Mouse (Mus musculus) limb, embryonic 12.5 days (tissue): ENCODE measurements around the gene Map4k2. TPM values are rescaled to one million over a fixed set of nuclear protein-coding genes. Genes with fewer than 3 reads are reported as not detected.

Experiments
- ATAC-seq: fragments of 200-750 bp; cut with Nextera tagmentation; 2 replicates; pipeline ENCODE4 v1.8.0; 2017; ENCODE audit warnings: low read depth, moderate TSS enrichment; ENCODE audit not compliant: insufficient number of reproducible peaks, insufficient read depth, low FRiP score, low TSS enrichment
- H3K27ac ChIP-seq: fragments of 300-500 bp; sonication (generic); 2 replicates; pipeline ENCODE4 v1.5.1; 2016; ENCODE audit warnings: mild to moderate bottlenecking, moderate library complexity
- H3K27me3 ChIP-seq: fragments of 300-500 bp; sonication (generic); 2 replicates; pipeline ENCODE4 v1.6.1; 2016; ENCODE audit warnings: mild to moderate bottlenecking, moderate library complexity
- H3K36me3 ChIP-seq: fragments of 300-500 bp; sonication (generic); 2 replicates; pipeline ENCODE4 v1.6.1; 2016; ENCODE audit warnings: mild to moderate bottlenecking, moderate library complexity
- H3K4me1 ChIP-seq: fragments of 300-500 bp; sonication (generic); replicated peaks from 2 replicates; pipeline ENCODE4 v1.6.1; 2016
- H3K4me2 ChIP-seq: fragments of 300-500 bp; sonication (generic); 2 replicates; pipeline ENCODE4 v1.6.1; 2016; ENCODE audit warnings: mild to moderate bottlenecking, moderate library complexity
- H3K4me3 ChIP-seq: fragments of 300-500 bp; sonication (generic); replicated peaks from 2 replicates; pipeline ENCODE4 v1.5.1; 2016; ENCODE audit warnings: mild to moderate bottlenecking
- H3K9ac ChIP-seq: fragments of 300-500 bp; sonication (generic); replicated peaks from 2 replicates; pipeline ENCODE4 v1.6.1; 2016; ENCODE audit warnings: mild to moderate bottlenecking, moderate library complexity
- H3K9me3 ChIP-seq: fragments of 300-500 bp; sonication (generic); 2 replicates; pipeline ENCODE4 v1.6.1; 2016; ENCODE audit warnings: mild to moderate bottlenecking, moderate library complexity
- WGBS: fragments of 180-500 bp; shearing (Covaris S2); methylation state at CpG from one replicate; pipeline ENCODE4 v1.1.7; 2016; 5-methylcytosine and 5-hydroxymethylcytosine counted together
- polyA plus RNA-seq: library from polyadenylated mRNA; unstranded; fragments of >200 nt; fragmentation: Nextera tagmentation; extraction: Ambion mirVana; gene quantifications from 2 replicates; pipeline ENCODE4 v1.2.1, GENCODE M21; 2016

Gene Map4k2
- polyA plus RNA-seq, 1 experiment from 2014 or later, result 13.5 TPM

GRCm38 (mm10) chr19:6370175-6370574, 29.2 kb downstream of the Map4k2 start:
- H3K27me3 ChIP-seq, result no peaks in the 10 kb centered on the region
- no peak overlapping the region for H3K4me2 ChIP-seq
- no peak for ATAC-seq
- H3K4me3 ChIP-seq, result no peak overlapping the region
- H3K27ac ChIP-seq, result no peak overlapping the region
- peaks cover 99% of the 10 kb centered on the region for H3K36me3 ChIP-seq
- 94% methylated on average over 2 of the region's 2 CpGs for WGBS
- no peak overlapping the region for H3K9ac ChIP-seq
- no peaks in the 10 kb centered on the region for H3K9me3 ChIP-seq
- peaks cover 17% of the 10 kb centered on the region for H3K4me1 ChIP-seq

GRCm38 (mm10) chr19:6372433-6372832, 31.5 kb downstream of the Map4k2 start:
- no peak overlapping the region for H3K4me2 ChIP-seq
- H3K36me3 ChIP-seq, result peaks cover 99% of the 10 kb centered on the region
- no peaks in the 10 kb centered on the region for H3K9me3 ChIP-seq
- H3K27me3 ChIP-seq, result no peaks in the 10 kb centered on the region
- H3K27ac ChIP-seq, result no peak overlapping the region
- peaks cover under 1% of the 10 kb centered on the region; the same call in 1 of the 2 replicates for H3K4me1 ChIP-seq
- no peak overlapping the region for H3K4me3 ChIP-seq
- WGBS, result 89% methylated on average over 3 of the region's 3 CpGs
- no peak for ATAC-seq
- H3K9ac ChIP-seq, result no peak overlapping the region

- no peak overlapping the region for H3K27ac ChIP-seq
- no peak for ATAC-seq
- H3K27me3 ChIP-seq, result no peaks in the 10 kb centered on the region
- no peak overlapping the region for H3K9ac ChIP-seq
- peaks cover 99% of the 10 kb centered on the region for H3K36me3 ChIP-seq
- no peaks in the 10 kb centered on the region for H3K4me1 ChIP-seq
- H3K9me3 ChIP-seq, result no peaks in the 10 kb centered on the region
- H3K4me3 ChIP-seq, result no peak overlapping the region
- 74% methylated on average over 12 of the region's 12 CpGs for WGBS
- H3K4me2 ChIP-seq, result no peak overlapping the region
Observed at GRCm38 (mm10) chr19:6373539-6374400, 32.8 kb downstream of the Map4k2 start.

- no peaks in the 10 kb centered on the region for H3K27me3 ChIP-seq
- peaks cover 100% of the 10 kb centered on the region for H3K36me3 ChIP-seq
- no peaks in the 10 kb centered on the region for H3K4me1 ChIP-seq
- H3K9me3 ChIP-seq, result no peaks in the 10 kb centered on the region
- over 99% methylated on average over 10 of the region's 10 CpGs for WGBS
- H3K4me2 ChIP-seq, result no peak overlapping the region; the same call in 1 of the 2 replicates
- H3K27ac ChIP-seq, result no peak overlapping the region
- no peak overlapping the region for H3K9ac ChIP-seq
- ATAC-seq, result no peak
- no peak overlapping the region for H3K4me3 ChIP-seq
Observed at GRCm38 (mm10) chr19:6374571-6374970, 33.6 kb downstream of the Map4k2 start.

GRCm38 (mm10) chr19:6375423-6376254, 34.7 kb downstream of the Map4k2 start:
- H3K27me3 ChIP-seq, result no peaks in the 10 kb centered on the region
- 94% methylated on average over 42 of the region's 42 CpGs for WGBS
- H3K9me3 ChIP-seq, result no peaks in the 10 kb centered on the region
- peaks cover 89% of the 10 kb centered on the region for H3K36me3 ChIP-seq
- H3K4me2 ChIP-seq, result no peak overlapping the region
- peak; percentile 34 for ATAC-seq
- no peaks in the 10 kb centered on the region for H3K4me1 ChIP-seq
- H3K9ac ChIP-seq, result no peak overlapping the region
- H3K27ac ChIP-seq, result no peak overlapping the region
- no peak overlapping the region for H3K4me3 ChIP-seq

- no peaks in the 10 kb centered on the region for H3K27me3 ChIP-seq
Observed at GRCm38 (mm10) chr19:6376255-6376564, 35.3 kb downstream of the Map4k2 start.

GRCm38 (mm10) chr19:6376643-6377042, 35.7 kb downstream of the Map4k2 start:
- H3K9ac ChIP-seq, result no peak overlapping the region
- no peak overlapping the region for H3K27ac ChIP-seq
- H3K9me3 ChIP-seq, result no peaks in the 10 kb centered on the region
- H3K4me3 ChIP-seq, result no peak overlapping the region
- H3K36me3 ChIP-seq, result peaks cover 79% of the 10 kb centered on the region
- no peak for ATAC-seq
- H3K4me2 ChIP-seq, result no peak overlapping the region
- no peaks in the 10 kb centered on the region for H3K4me1 ChIP-seq
- no peaks in the 10 kb centered on the region for H3K27me3 ChIP-seq
- WGBS, result 91% methylated on average over 2 of the region's 2 CpGs

More at GRCm38 (mm10) chr19:6376255-6376564, 35.3 kb downstream of the Map4k2 start:
- H3K36me3 ChIP-seq, result peaks cover 83% of the 10 kb centered on the region
- no peaks in the 10 kb centered on the region for H3K4me1 ChIP-seq
- H3K9me3 ChIP-seq, result no peaks in the 10 kb centered on the region
- no peak overlapping the region for H3K27ac ChIP-seq
- 73% methylated on average over 14 of the region's 14 CpGs for WGBS
- H3K9ac ChIP-seq, result no peak overlapping the region
- no peak overlapping the region for H3K4me3 ChIP-seq
- H3K4me2 ChIP-seq, result no peak overlapping the region
- no peak for ATAC-seq

GRCm38 (mm10) chr19:6377327-6378040, 36.5 kb downstream of the Map4k2 start:
- no peaks in the 10 kb centered on the region for H3K4me1 ChIP-seq
- no peak for ATAC-seq
- no peaks in the 10 kb centered on the region for H3K27me3 ChIP-seq
- peaks cover 71% of the 10 kb centered on the region for H3K36me3 ChIP-seq
- no peaks in the 10 kb centered on the region for H3K9me3 ChIP-seq
- WGBS, result 84% methylated on average over 11 of the region's 11 CpGs
- H3K9ac ChIP-seq, result no peak overlapping the region
- no peak overlapping the region for H3K4me3 ChIP-seq
- H3K27ac ChIP-seq, result no peak overlapping the region
- no peak overlapping the region for H3K4me2 ChIP-seq

- no peak overlapping the region for H3K4me2 ChIP-seq
- no peaks in the 10 kb centered on the region for H3K9me3 ChIP-seq
- ATAC-seq, result no peak
- H3K27ac ChIP-seq, result no peak overlapping the region
- no peak overlapping the region for H3K4me3 ChIP-seq
- no peak overlapping the region for H3K9ac ChIP-seq
- H3K4me1 ChIP-seq, result peaks cover 17% of the 10 kb centered on the region
- WGBS, result 86% methylated on average over 9 of the region's 9 CpGs
- no peaks in the 10 kb centered on the region for H3K27me3 ChIP-seq
- H3K36me3 ChIP-seq, result peaks cover 40% of the 10 kb centered on the region
Observed at GRCm38 (mm10) chr19:6380411-6381166, 39.7 kb downstream of the Map4k2 start.

- Histone ChIP-seq H3K4me1 (peaks cover 17% of the 10 kb centered on the region), H3K4me2 (no peak overlapping the region), H3K27me3 (no peaks in the 10 kb centered on the region), H3K9ac (no peak overlapping the region), H3K4me3 (no peak overlapping the region), H3K9me3 (no peaks in the 10 kb centered on the region), H3K27ac (no peak overlapping the region), H3K36me3 (peaks cover 33% of the 10 kb centered on the region)
- WGBS, result 93% methylated on average over 5 of the region's 5 CpGs
- no peak for ATAC-seq
Observed at GRCm38 (mm10) chr19:6381238-6381637, 40.3 kb downstream of the Map4k2 start.
